Mouse (Mus musculus) CH12.LX (cell line): ENCODE data around the gene Slc3a1.

Source experiments
- CTCF ChIP-seq, 2 experiments: IDR thresholded peaks in 1 of 2; conservative IDR thresholded peaks in 1 of 2; 2 replicates each; pipeline ENCODE4 v1.5.1; 2011 to 2012; ENCODE audit warnings: low read depth in 2 of 2, low read length in 2 of 2, improper control_type of control experiment in 1 of 2, inconsistent platforms in 1 of 2, mild to moderate bottlenecking in 1 of 2, moderate library complexity in 1 of 2
- HCFC1 ChIP-seq: IDR thresholded peaks from 2 replicates; pipeline ENCODE4 v1.6.1; 2012; ENCODE audit warnings: low read depth, mild to moderate bottlenecking, inconsistent platforms, low read length, improper control_type of control experiment
- POLR2A ChIP-seq: IDR thresholded peaks from 2 replicates; pipeline ENCODE4 v1.6.1; 2011; ENCODE audit warnings: low read depth, mild to moderate bottlenecking, improper control_type of control experiment, low read length

- TF ChIP-seq POLR2A (no peak), CTCF (conservative IDR thresholded peaks at IDR 0.05 in 1 of 2, IDR thresholded peaks at IDR 0.05 in 1 of 2; ENCODE audit: low read depth in 2 of 2, low read length in 2 of 2) (no peak), HCFC1 (no peak)
Observed at GRCm38 (mm10) chr17:85089621-85090020, 61.4 kb downstream of the Slc3a1 start.
